Mouse (Mus musculus): ENCODE measurements around the gene Cox4i2. TPM values are rescaled to one million over a fixed set of nuclear protein-coding genes. Genes with fewer than 3 reads are reported as not detected.

Cox4i2 gene
- polyA plus RNA-seq (2015; fragmentation: Nextera tagmentation; extraction: Ambion mirVana): 14.8 and 15.3 TPM in 2 replicates

DNA sequence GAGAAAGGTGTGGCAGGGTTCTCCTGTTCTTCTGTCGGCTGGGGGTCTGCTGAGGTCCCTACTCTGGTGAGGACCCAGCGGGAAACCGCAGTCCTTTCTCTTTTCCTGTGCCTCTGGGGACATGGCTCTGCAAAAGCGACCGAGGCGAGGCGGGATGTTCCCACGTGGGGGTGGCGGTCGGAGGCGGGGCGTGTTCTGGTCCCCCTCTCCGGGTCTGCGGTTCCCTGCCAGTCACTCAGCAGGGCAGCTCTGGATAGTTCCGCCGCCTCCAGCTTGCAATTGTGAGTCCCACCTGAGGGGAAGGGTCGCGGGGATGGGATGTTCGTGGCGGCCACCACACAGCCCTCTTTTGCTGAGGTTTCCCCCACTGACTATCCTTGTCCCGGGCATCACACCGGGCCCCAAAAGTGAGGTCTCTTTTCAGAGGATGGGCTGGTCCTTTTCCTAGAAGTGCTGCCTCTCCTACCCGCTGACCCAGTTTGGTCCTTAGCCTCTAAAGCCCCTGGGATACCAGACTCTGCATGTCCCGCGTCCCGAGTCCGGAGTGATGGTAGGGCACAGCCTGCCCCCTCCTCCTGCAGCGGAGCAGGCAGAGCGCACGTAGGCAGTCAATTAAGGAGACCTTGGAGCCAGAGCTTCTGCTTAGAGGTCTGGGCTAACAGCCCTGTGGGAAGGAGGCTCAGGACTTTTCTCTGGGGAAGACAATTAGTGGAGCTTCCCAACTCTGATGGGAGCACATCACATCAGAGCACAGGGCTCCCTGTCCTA lies at the start of gene Cox4i2:
TSS of gene Cox4i2 (plus strand) at position 230 of the 768 bp plus-strand sequence.
- Histone ChIP-seq H3K27ac (ENCODE audit: low read length) (no peak within 1 kb of the TSS), H3K36me3 (ENCODE audit: control insufficient read depth, insufficient read depth, low read length) (no peaks in the 10 kb centered on the region), H3K9me3 (ENCODE audit: control insufficient read depth, low read length) (no peaks in the 10 kb centered on the region), H3K9ac (ENCODE audit: low read depth, low read length) (peak within 1 kb of the TSS; percentile 58), H3K4me2 (ENCODE audit: low read depth, low read length) (peak within 1 kb of the TSS; percentile 51), H3K27me3 (replicated peaks; ENCODE audit: control insufficient read depth, insufficient read depth, low read length) (no peaks in the 10 kb centered on the region), H3K4me3 (ENCODE audit: low read length) (peak within 1 kb of the TSS; percentile 31), H3K4me1 (ENCODE audit: control insufficient read depth, insufficient read depth, low read length) (peaks cover 10% of the 10 kb centered on the region; the same call in 1 of the 2 replicates)
- WGBS: 8% methylated on average over 30 of the region's 30 CpGs
- peak; percentile 64 for ATAC-seq

DNA sequence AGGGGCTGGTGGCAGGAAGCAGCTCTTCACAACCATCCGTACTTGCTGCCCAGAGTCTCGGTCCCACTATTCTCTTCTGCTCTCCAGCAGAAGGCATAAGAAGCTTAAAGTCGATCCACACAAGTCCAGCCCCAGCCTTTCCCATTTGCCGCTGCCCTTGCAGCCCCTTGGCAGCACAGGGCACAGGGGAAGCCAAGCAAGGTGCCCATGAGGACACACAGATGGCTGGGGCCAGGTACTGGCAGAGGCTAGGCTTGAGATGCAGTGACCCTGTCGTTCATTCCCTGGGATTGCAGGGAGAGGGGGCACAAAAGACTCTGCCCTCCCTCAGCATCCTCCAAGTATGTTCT lies 49.7 kb upstream of the Cox4i2 start:
- H3K9me3 ChIP-seq (ENCODE audit: control insufficient read depth, low read length): peaks cover 2% of the 10 kb centered on the region; the same call in 1 of the 2 replicates
- peaks cover 36% of the 10 kb centered on the region for H3K36me3 ChIP-seq (ENCODE audit: control insufficient read depth, insufficient read depth, low read length)
- H3K27me3 ChIP-seq (replicated peaks; ENCODE audit: control insufficient read depth, insufficient read depth, low read length): no peaks in the 10 kb centered on the region
- no peak overlapping the region for H3K4me2 ChIP-seq (ENCODE audit: low read depth, low read length)
- H3K4me1 ChIP-seq (ENCODE audit: control insufficient read depth, insufficient read depth, low read length): peaks cover 29% of the 10 kb centered on the region
- WGBS: 89% methylated on average over 5 of the region's 5 CpGs
- no peak overlapping the region for H3K9ac ChIP-seq (ENCODE audit: low read depth, low read length)
- ATAC-seq: no peak
- H3K4me3 ChIP-seq (ENCODE audit: low read length): no peak overlapping the region
- H3K27ac ChIP-seq (ENCODE audit: low read length): no peak overlapping the region

GRCm38 (mm10) chr2:152704811-152705370 lies 49.1 kb upstream of the Cox4i2 start:
- 93% methylated on average over 14 of the region's 14 CpGs for WGBS
- Histone ChIP-seq H3K4me3 (ENCODE audit: low read length) (no peak overlapping the region), H3K9ac (ENCODE audit: low read depth, low read length) (no peak overlapping the region), H3K4me1 (ENCODE audit: control insufficient read depth, insufficient read depth, low read length) (peaks cover 29% of the 10 kb centered on the region), H3K36me3 (ENCODE audit: control insufficient read depth, insufficient read depth, low read length) (peaks cover 33% of the 10 kb centered on the region), H3K4me2 (ENCODE audit: low read depth, low read length) (no peak overlapping the region), H3K27ac (ENCODE audit: low read length) (no peak overlapping the region), H3K9me3 (ENCODE audit: control insufficient read depth, low read length) (peaks cover 2% of the 10 kb centered on the region; the same call in 1 of the 2 replicates), H3K27me3 (replicated peaks; ENCODE audit: control insufficient read depth, insufficient read depth, low read length) (no peaks in the 10 kb centered on the region)
- ATAC-seq: no peak

DNA sequence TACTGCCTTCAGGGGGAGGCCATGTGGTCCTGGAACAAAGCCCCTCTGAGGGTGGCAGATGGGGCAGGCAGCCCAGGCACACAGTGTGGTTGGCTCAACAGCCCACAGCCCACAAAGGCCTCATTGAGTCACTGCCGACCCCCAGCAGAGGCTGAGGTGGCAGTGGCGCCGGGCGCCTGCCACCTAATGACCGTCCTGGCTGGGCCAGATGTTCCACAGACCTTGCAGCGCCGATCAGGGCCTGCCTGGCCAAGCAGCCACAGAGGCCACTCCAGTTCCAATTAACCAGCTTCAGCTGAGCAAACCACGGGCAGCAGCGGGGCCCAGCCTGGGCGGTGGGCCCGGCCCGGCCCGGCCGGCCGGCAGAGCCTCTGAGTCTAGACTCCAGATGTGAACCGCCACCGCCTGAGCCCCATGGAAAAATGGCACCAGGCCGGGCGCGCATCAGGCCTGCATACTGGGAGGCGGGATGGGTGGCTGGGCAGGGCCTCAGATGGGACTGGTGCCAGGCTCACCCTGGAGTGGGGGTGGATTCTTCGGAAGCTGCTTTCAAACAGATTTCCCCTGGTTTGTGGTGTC lies 47.9 kb upstream of the Cox4i2 start:
- no peaks in the 10 kb centered on the region for H3K27me3 ChIP-seq (replicated peaks; ENCODE audit: control insufficient read depth, insufficient read depth, low read length)
- peaks cover under 1% of the 10 kb centered on the region; the same call in 1 of the 2 replicates for H3K9me3 ChIP-seq (ENCODE audit: control insufficient read depth, low read length)
- H3K27ac ChIP-seq (ENCODE audit: low read length): peak overlapping the region; percentile 88
- ATAC-seq: 0 out of 2 replicates have a peak, but pooled peaks have one; percentile 3
- peaks cover 21% of the 10 kb centered on the region for H3K36me3 ChIP-seq (ENCODE audit: control insufficient read depth, insufficient read depth, low read length)
- peak overlapping the region; percentile 42; the same call in 1 of the 2 replicates for H3K9ac ChIP-seq (ENCODE audit: low read depth, low read length)
- 57% methylated on average over 22 of the region's 22 CpGs for WGBS
- no peak overlapping the region for H3K4me2 ChIP-seq (ENCODE audit: low read depth, low read length)
- peaks cover 29% of the 10 kb centered on the region for H3K4me1 ChIP-seq (ENCODE audit: control insufficient read depth, insufficient read depth, low read length)
- H3K4me3 ChIP-seq (ENCODE audit: low read length): no peak overlapping the region

DNA sequence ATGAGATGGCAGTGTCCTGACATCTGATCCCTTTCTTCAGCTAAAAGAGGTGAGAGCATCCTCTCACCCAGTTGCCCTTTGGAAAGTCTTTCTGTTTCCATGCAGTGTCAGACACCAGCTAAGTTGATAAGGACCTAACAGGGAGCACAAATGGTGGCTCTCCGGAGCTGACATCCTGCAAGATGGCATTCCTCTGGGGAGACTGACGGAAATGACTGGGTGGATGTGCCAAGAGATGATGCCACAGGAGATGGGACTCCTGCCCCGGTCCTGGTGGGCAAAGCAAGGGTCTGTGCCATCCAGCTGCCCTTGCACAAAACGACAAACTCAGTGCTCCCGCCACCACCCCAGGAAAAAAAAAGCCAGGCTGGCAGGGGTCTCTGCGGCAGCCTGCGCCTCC lies 46.8 kb upstream of the Cox4i2 start:
- peak overlapping the region; percentile 46 for H3K4me3 ChIP-seq (ENCODE audit: low read length)
- peak overlapping the region; percentile 66 for H3K4me2 ChIP-seq (ENCODE audit: low read depth, low read length)
- ATAC-seq: peak; percentile 17
- peak overlapping the region; percentile 88 for H3K27ac ChIP-seq (ENCODE audit: low read length)
- 0 out of 2 replicates have a peak, but pooled peaks cover 10% of the 10 kb centered on the region for H3K36me3 ChIP-seq (ENCODE audit: control insufficient read depth, insufficient read depth, low read length)
- no peaks in the 10 kb centered on the region for H3K27me3 ChIP-seq (replicated peaks; ENCODE audit: control insufficient read depth, insufficient read depth, low read length)
- peaks cover 29% of the 10 kb centered on the region for H3K4me1 ChIP-seq (ENCODE audit: control insufficient read depth, insufficient read depth, low read length)
- peak overlapping the region; percentile 71 for H3K9ac ChIP-seq (ENCODE audit: low read depth, low read length)
- no peaks in the 10 kb centered on the region for H3K9me3 ChIP-seq (ENCODE audit: control insufficient read depth, low read length)
- WGBS: 24% methylated on average over 7 of the region's 7 CpGs

- WGBS: 6% methylated on average over 31 of the region's 31 CpGs
- peak; percentile 96 for ATAC-seq
- no peaks in the 10 kb centered on the region for H3K27me3 ChIP-seq (replicated peaks; ENCODE audit: control insufficient read depth, insufficient read depth, low read length)
These were observed 46.3 kb upstream of the Cox4i2 start for GRCm38 (mm10) chr2:152707627-152708026.

DNA sequence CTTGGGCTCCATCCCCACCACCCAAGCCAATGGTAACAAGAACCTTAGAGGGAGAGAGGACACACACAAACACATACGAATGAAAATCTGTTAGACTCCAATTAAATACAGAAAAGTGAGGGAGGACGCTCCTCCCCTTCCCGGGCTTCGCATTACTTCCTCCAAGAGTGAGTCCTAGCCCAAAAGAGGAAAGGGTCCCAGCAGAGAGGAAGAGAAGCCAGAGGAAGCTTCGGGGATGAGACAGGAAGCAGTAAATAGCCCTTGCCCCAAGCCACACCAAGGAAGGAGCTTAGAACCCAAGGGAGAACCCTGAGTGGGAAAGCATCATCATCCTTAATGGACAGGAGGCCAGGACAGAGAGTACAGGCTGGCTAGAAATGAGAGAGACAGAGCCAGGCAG lies 44.9 kb upstream of the Cox4i2 start:
- Histone ChIP-seq H3K36me3 (ENCODE audit: control insufficient read depth, insufficient read depth, low read length) (0 out of 2 replicates have a peak, but pooled peaks cover 8% of the 10 kb centered on the region), H3K4me2 (ENCODE audit: low read depth, low read length) (no peak overlapping the region), H3K9me3 (ENCODE audit: control insufficient read depth, low read length) (no peaks in the 10 kb centered on the region), H3K9ac (ENCODE audit: low read depth, low read length) (no peak overlapping the region), H3K4me1 (ENCODE audit: control insufficient read depth, insufficient read depth, low read length) (peaks cover 29% of the 10 kb centered on the region), H3K4me3 (ENCODE audit: low read length) (no peak overlapping the region), H3K27ac (ENCODE audit: low read length) (no peak overlapping the region), H3K27me3 (replicated peaks; ENCODE audit: control insufficient read depth, insufficient read depth, low read length) (no peaks in the 10 kb centered on the region)
- WGBS: 90% methylated on average over 5 of the region's 5 CpGs
- no peak for ATAC-seq

More at GRCm38 (mm10) chr2:152707627-152708026, 46.3 kb upstream of the Cox4i2 start:
- Histone ChIP-seq H3K36me3 (ENCODE audit: control insufficient read depth, insufficient read depth, low read length) (0 out of 2 replicates have a peak, but pooled peaks cover 8% of the 10 kb centered on the region), H3K4me2 (ENCODE audit: low read depth, low read length) (peak overlapping the region; percentile 66), H3K4me3 (ENCODE audit: low read length) (peak overlapping the region; percentile 46), H3K27ac (ENCODE audit: low read length) (peak overlapping the region; percentile 88), H3K4me1 (ENCODE audit: control insufficient read depth, insufficient read depth, low read length) (peaks cover 29% of the 10 kb centered on the region), H3K9ac (ENCODE audit: low read depth, low read length) (peak overlapping the region; percentile 71), H3K9me3 (ENCODE audit: control insufficient read depth, low read length) (no peaks in the 10 kb centered on the region)

DNA sequence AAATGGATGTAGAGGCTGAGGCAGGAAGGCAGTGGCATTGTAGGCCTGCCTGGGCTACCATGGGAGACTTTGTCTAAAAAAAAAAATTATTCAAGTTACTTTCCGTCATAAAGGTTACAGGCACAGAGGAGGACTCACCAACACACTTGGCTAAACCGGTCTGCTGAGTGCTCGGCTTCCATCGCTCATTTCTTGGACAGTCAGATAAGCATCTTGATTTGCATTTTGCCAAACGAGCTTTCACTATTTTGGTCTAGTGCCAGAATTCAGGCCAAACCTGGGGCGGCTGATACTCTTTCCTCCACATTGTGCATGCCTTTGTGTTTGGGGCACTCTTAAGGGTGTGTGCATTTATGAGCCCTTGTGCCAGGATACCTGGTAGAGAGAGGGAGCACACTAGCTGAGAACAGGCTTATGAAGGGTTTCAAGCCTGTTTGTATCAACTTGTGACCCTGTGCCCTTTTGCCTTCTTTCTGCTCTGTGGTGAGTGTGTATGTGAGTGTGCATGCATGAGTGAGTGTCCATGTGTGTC lies 37.7 kb upstream of the Cox4i2 start:
- ATAC-seq: no peak
- H3K27ac ChIP-seq (ENCODE audit: low read length): no peak overlapping the region

DNA sequence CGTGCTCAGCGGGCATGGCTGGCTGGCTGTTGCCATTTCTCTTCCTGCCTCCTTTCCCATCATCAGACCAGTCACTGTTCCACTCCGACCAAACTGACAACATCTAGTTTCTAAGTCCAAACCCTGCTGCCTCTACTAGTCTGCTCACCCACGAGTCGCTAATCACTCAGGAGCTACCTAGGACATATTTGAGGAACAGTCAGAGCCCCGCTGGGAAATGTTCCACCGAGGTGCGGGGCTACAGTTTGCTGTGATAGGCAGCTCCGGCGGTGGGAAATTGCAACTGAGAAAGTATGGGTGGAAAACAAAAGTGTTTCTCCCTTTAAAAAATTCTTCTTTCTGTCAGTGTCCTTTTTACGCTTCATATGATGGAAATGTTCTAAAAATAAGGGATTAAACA lies 36.3 kb upstream of the Cox4i2 start:
- Histone ChIP-seq H3K9me3 (ENCODE audit: control insufficient read depth, low read length) (no peaks in the 10 kb centered on the region), H3K27ac (ENCODE audit: low read length) (no peak overlapping the region), H3K4me1 (ENCODE audit: control insufficient read depth, insufficient read depth, low read length) (peaks cover 4% of the 10 kb centered on the region; the same call in 1 of the 2 replicates), H3K27me3 (replicated peaks; ENCODE audit: control insufficient read depth, insufficient read depth, low read length) (no peaks in the 10 kb centered on the region), H3K9ac (ENCODE audit: low read depth, low read length) (no peak overlapping the region), H3K4me3 (ENCODE audit: low read length) (no peak overlapping the region), H3K36me3 (ENCODE audit: control insufficient read depth, insufficient read depth, low read length) (no peaks in the 10 kb centered on the region), H3K4me2 (ENCODE audit: low read depth, low read length) (no peak overlapping the region)
- no peak for ATAC-seq
- WGBS: 62% methylated on average over 11 of the region's 11 CpGs

More for the DNA sequence above, 37.7 kb upstream of the Cox4i2 start:
- WGBS: 59% methylated on average over 6 of the region's 6 CpGs
- no peaks in the 10 kb centered on the region for H3K27me3 ChIP-seq (replicated peaks; ENCODE audit: control insufficient read depth, insufficient read depth, low read length)
- peaks cover 4% of the 10 kb centered on the region; the same call in 1 of the 2 replicates for H3K4me1 ChIP-seq (ENCODE audit: control insufficient read depth, insufficient read depth, low read length)
- H3K36me3 ChIP-seq (ENCODE audit: control insufficient read depth, insufficient read depth, low read length): no peaks in the 10 kb centered on the region
- no peak overlapping the region for H3K4me2 ChIP-seq (ENCODE audit: low read depth, low read length)
- no peak overlapping the region for H3K4me3 ChIP-seq (ENCODE audit: low read length)
- H3K9me3 ChIP-seq (ENCODE audit: control insufficient read depth, low read length): no peaks in the 10 kb centered on the region
- no peak overlapping the region for H3K9ac ChIP-seq (ENCODE audit: low read depth, low read length)

Measured in intestine, embryonic 16.5 days (tissue).